Mouse (Mus musculus) CH12.LX (cell line): ENCODE measurements around the gene Pros1. TPM values are rescaled to one million over a fixed set of nuclear protein-coding genes. Genes with fewer than 3 reads are reported as not detected.

ENCODE experiments used
- DNase-seq: peaks from one replicate; pipeline ENCODE4 v3.0.0-alpha.2; 2013; ENCODE audit errors: extremely low read depth
- H3K27ac ChIP-seq: 2 replicates; pipeline ENCODE4 v1.5.1; 2012; ENCODE audit warnings: low read depth, mild to moderate bottlenecking, control low read depth, moderate library complexity; ENCODE audit not compliant: insufficient read depth
- H3K27me3 ChIP-seq: replicated peaks from 2 replicates; pipeline ENCODE3; 2012; ENCODE audit warnings: inconsistent platforms
- H3K36me3 ChIP-seq, 2 experiments: replicated peaks in 1 of 2; 2 replicates each; pipeline versions ENCODE3 to v1.6.1; 2012; ENCODE audit warnings: inconsistent platforms in 1 of 2, low read length in 1 of 2, mild to moderate bottlenecking in 1 of 2, mixed read lengths in 1 of 2, moderate library complexity in 1 of 2; ENCODE audit not compliant: control insufficient read depth in 1 of 2, insufficient read depth in 1 of 2
- H3K4me1 ChIP-seq, 2 experiments: 2 replicates each; pipeline ENCODE4 v1.6.1; 2012; ENCODE audit warnings: inconsistent platforms in 1 of 2, moderate library complexity in 1 of 2; ENCODE audit not compliant: insufficient read depth in 2 of 2, control insufficient read depth in 1 of 2
- H3K4me2 ChIP-seq: 2 replicates; pipeline ENCODE4 v1.6.1; 2012; ENCODE audit warnings: low read depth, mild to moderate bottlenecking, control low read depth; ENCODE audit not compliant: poor library complexity, insufficient read depth, severe bottlenecking
- H3K4me3 ChIP-seq, 3 experiments: fragments of 150-350 bp in 1 of 3; sonication (generic) in 1 of 3; replicated peaks in 1 of 3; 2 replicates each; pipeline versions ENCODE3 to v1.5.1; 2011 to 2012; ENCODE audit warnings: low read depth in 2 of 3, low read length in 2 of 3, mild to moderate bottlenecking in 2 of 3, moderate library complexity in 2 of 3, control low read depth in 1 of 3, improper control_type of control experiment in 1 of 3, inconsistent platforms in 1 of 3, mixed read lengths in 1 of 3; ENCODE audit not compliant: poor library complexity in 1 of 3
- H3K79me2 ChIP-seq: replicated peaks from 2 replicates; pipeline ENCODE4 v1.6.1; 2012; ENCODE audit warnings: mild to moderate bottlenecking, moderate library complexity; ENCODE audit not compliant: control insufficient read depth, poor library complexity, insufficient read depth, severe bottlenecking; ENCODE audit errors: extremely low read depth
- H3K9ac ChIP-seq: 2 replicates; pipeline ENCODE4 v1.6.1; 2012; ENCODE audit warnings: low read depth, mild to moderate bottlenecking, control low read depth, moderate library complexity; ENCODE audit not compliant: insufficient read depth
- H3K9me3 ChIP-seq: replicated peaks from 2 replicates; pipeline ENCODE3; 2012; ENCODE audit warnings: low read length, inconsistent platforms, mixed read lengths
- CHD2 ChIP-seq: IDR thresholded peaks from 2 replicates; pipeline ENCODE4 v1.6.1; 2011; ENCODE audit warnings: low read length, improper control_type of control experiment
- CTCF ChIP-seq, 2 experiments: IDR thresholded peaks in 1 of 2; conservative IDR thresholded peaks in 1 of 2; 2 replicates each; pipeline ENCODE4 v1.5.1; 2011 to 2012; ENCODE audit warnings: low read depth in 2 of 2, low read length in 2 of 2, improper control_type of control experiment in 1 of 2, inconsistent platforms in 1 of 2, mild to moderate bottlenecking in 1 of 2, moderate library complexity in 1 of 2
- E2F4 ChIP-seq: IDR thresholded peaks from 2 replicates; pipeline ENCODE4 v1.6.1; 2011; ENCODE audit warnings: low read depth, low read length, improper control_type of control experiment; ENCODE audit not compliant: insufficient replicate concordance
- ELF1 ChIP-seq: IDR thresholded peaks from 2 replicates; pipeline ENCODE4 v1.6.1; 2014; ENCODE audit warnings: low read depth, mild to moderate bottlenecking, inconsistent platforms, low read length, improper control_type of control experiment
- ETS1 ChIP-seq: conservative IDR thresholded peaks from 2 replicates; pipeline ENCODE4 v1.6.1; 2012; ENCODE audit warnings: low read depth, mild to moderate bottlenecking, inconsistent platforms, low read length, improper control_type of control experiment, moderate library complexity
- HCFC1 ChIP-seq: IDR thresholded peaks from 2 replicates; pipeline ENCODE4 v1.6.1; 2012; ENCODE audit warnings: low read depth, mild to moderate bottlenecking, inconsistent platforms, low read length, improper control_type of control experiment
- IRF4 ChIP-seq: IDR thresholded peaks from 2 replicates; pipeline ENCODE4 v1.6.1; 2014; ENCODE audit warnings: low read depth, mild to moderate bottlenecking, inconsistent platforms, low read length, improper control_type of control experiment
- KAT2A ChIP-seq: IDR thresholded peaks from 2 replicates; pipeline ENCODE4 v1.6.1; 2012; ENCODE audit warnings: low read length, improper control_type of control experiment, inconsistent platforms; ENCODE audit not compliant: insufficient replicate concordance
- MAFK ChIP-seq: IDR thresholded peaks from 2 replicates; pipeline ENCODE4 v1.6.1; 2011; ENCODE audit warnings: low read length, improper control_type of control experiment; ENCODE audit not compliant: insufficient replicate concordance
- MAX ChIP-seq: IDR thresholded peaks from 2 replicates; pipeline ENCODE4 v1.6.1; 2011; ENCODE audit warnings: low read length, improper control_type of control experiment
- MAZ ChIP-seq: IDR thresholded peaks from 2 replicates; pipeline ENCODE4 v1.6.1; 2012; ENCODE audit warnings: low read depth, mild to moderate bottlenecking, inconsistent platforms, low read length, improper control_type of control experiment, moderate library complexity
- MEF2A ChIP-seq: IDR thresholded peaks from 2 replicates; pipeline ENCODE4 v1.6.1; 2014; ENCODE audit warnings: low read depth, mild to moderate bottlenecking, inconsistent platforms, low read length, improper control_type of control experiment, borderline replicate concordance
- MXI1 ChIP-seq: IDR thresholded peaks from 2 replicates; pipeline ENCODE4 v1.6.1; 2011; ENCODE audit warnings: mild to moderate bottlenecking, low read depth, low read length, improper control_type of control experiment
- MYC ChIP-seq: IDR thresholded peaks from 2 replicates; pipeline ENCODE4 v1.6.1; 2011; ENCODE audit warnings: low read depth, mild to moderate bottlenecking, improper control_type of control experiment, low read length
- NELFE ChIP-seq: IDR thresholded peaks from 2 replicates; pipeline ENCODE4 v1.6.1; 2011; ENCODE audit warnings: low read depth, low read length, improper control_type of control experiment
- NRF1 ChIP-seq: IDR thresholded peaks from 2 replicates; pipeline ENCODE4 v1.6.1; 2014; ENCODE audit warnings: low read depth, mild to moderate bottlenecking, inconsistent platforms, low read length, improper control_type of control experiment, moderate library complexity
- POLR2A ChIP-seq: IDR thresholded peaks from 2 replicates; pipeline ENCODE4 v1.6.1; 2011; ENCODE audit warnings: low read depth, mild to moderate bottlenecking, improper control_type of control experiment, low read length
- SIN3A ChIP-seq: IDR thresholded peaks from 2 replicates; pipeline ENCODE4 v1.6.1; 2012; ENCODE audit warnings: low read length, improper control_type of control experiment, inconsistent platforms
- SMC3 ChIP-seq: IDR thresholded peaks from 2 replicates; pipeline ENCODE4 v1.6.1; 2011; ENCODE audit warnings: low read depth, low read length, improper control_type of control experiment
- TBP ChIP-seq: conservative IDR thresholded peaks from 2 replicates; pipeline ENCODE4 v1.6.1; 2011; ENCODE audit warnings: low read depth, low read length, improper control_type of control experiment
- TCF12 ChIP-seq: IDR thresholded peaks from 2 replicates; pipeline ENCODE4 v1.6.1; 2014; ENCODE audit warnings: low read depth, mild to moderate bottlenecking, inconsistent platforms, low read length, improper control_type of control experiment
- ZC3H11A ChIP-seq: IDR thresholded peaks from 2 replicates; pipeline ENCODE4 v1.6.1; 2012; ENCODE audit warnings: low read depth, mild to moderate bottlenecking, inconsistent platforms, low read length, improper control_type of control experiment
- ZKSCAN1 ChIP-seq: IDR thresholded peaks from 2 replicates; pipeline ENCODE4 v1.6.1; 2012; ENCODE audit warnings: low read depth, inconsistent platforms, low read length, improper control_type of control experiment, borderline replicate concordance
- dilution Hi-C: fragments of 300-500 bp; cut with MboI; formaldehyde crosslinking; loops from 2 replicates; pipeline ENCODE4 v1.14.3; 2020; ENCODE audit warnings: low sequenced_read_pairs; ENCODE audit not compliant: extremely low pct_unique_long_range_greater_than_20kb, extremely low pct_ligation_motif_present
- in situ Hi-C: fragments of 300-500 bp; cut with MboI; formaldehyde crosslinking; loops from 3 replicates; pipeline ENCODE4 v1.14.3; 2019; ENCODE audit warnings: low sequenced_read_pairs, low pct_ligation_motif_present, low pct_unique_long_range_greater_than_20kb, mixed read lengths
- polyA plus RNA-seq: library from polyadenylated mRNA; unstranded; fragments of >175 nt; gene quantifications from 2 replicates; pipeline ENCODE4 v1.2.1, GENCODE M21; 2012; ENCODE audit warnings: low read depth; ENCODE audit not compliant: insufficient read length
- total RNA-seq, 2 experiments: library from RNA; depleted of rRNA; stranded (reverse); fragments of 300-350 nt in 1 of 2; fragments of >200 nt in 1 of 2; gene quantifications; 2 replicates each; pipeline ENCODE4 v1.2.3; 2012 to 2014

Pros1 gene
- total and polyA plus RNA-seq, 3 experiments = 1.3 to 9.7 (median 1.6) TPM

- Histone ChIP-seq H3K4me3 (peak overlapping the region in 1 of 3 experiments; percentile 77), H3K4me2 (peak overlapping the region; percentile 94), H3K4me1 (peaks cover 0 to 23% of the 10 kb centered on the region in 2 experiments; a peak in 2 of 4 replicates), H3K27ac (no peak overlapping the region), H3K27me3 (peaks cover 2% of the 10 kb centered on the region), H3K9ac (peak overlapping the region; percentile 71; the same call in 1 of the 2 replicates), H3K36me3 (no peaks in the 10 kb centered on the region), H3K9me3 (no peaks in the 10 kb centered on the region), H3K79me2 (no peaks in the 10 kb centered on the region; the same call in none of the 2 replicates)
- no peak for DNase-seq
- TF ChIP-seq TCF12 (no peak), MYC (no peak), KAT2A (no peak), MAZ (no peak), CTCF (conservative IDR thresholded peaks at IDR 0.05 in 1 of 2, IDR thresholded peaks at IDR 0.05 in 1 of 2; ENCODE audit: low read depth in 2 of 2, low read length in 2 of 2) (no peak), TBP (no peak), ZKSCAN1 (no peak)
- in situ Hi-C loops (loop anchor here (25.0 kb wide), 1 partner anchor 333 kb away; no protein-coding TSS in a partner anchor), dilution Hi-C loops (no loop called here)
Measured at GRCm38 (mm10) chr16:62845341-62845740, 8.8 kb upstream of the Pros1 start.

GRCm38 (mm10) chr16:62846498-62847312 lies 7.4 kb upstream of the Pros1 start, which contains the start of gene Arl13b:
TSS of gene Arl13b (minus strand) at chr16:62847040.
- H3K9me3 ChIP-seq = no peaks in the 10 kb centered on the region
- peak within 1 kb of the TSS; percentile 77 to 89 (median 85) for H3K4me3 ChIP-seq
- no peaks in the 10 kb centered on the region for H3K36me3 ChIP-seq
- peaks cover 2% of the 10 kb centered on the region for H3K27me3 ChIP-seq
- dilution Hi-C loops (no loop called here), in situ Hi-C loops (loop anchor here (25.0 kb wide), 1 partner anchor 334 kb away; no protein-coding TSS in a partner anchor)
- H3K4me1 ChIP-seq = peaks cover 0 to 23% of the 10 kb centered on the region in 2 experiments; a peak in 2 of 4 replicates
- H3K9ac ChIP-seq = peak within 1 kb of the TSS; percentile 71
- peak within 1 kb of the TSS; percentile 94 for H3K4me2 ChIP-seq
- TF ChIP-seq E2F4 (no peak), SIN3A (peak; percentile 88), ELF1 (peak; percentile 97), MAFK (no peak), TCF12 (peak; percentile 68; the same call in 1 of the 2 replicates), CHD2 (peak; percentile 60; the same call in 1 of the 2 replicates), ZC3H11A (no peak), NRF1 (0 out of 2 replicates have a peak, but pooled peaks have one; percentile 44), POLR2A (peak; percentile 74), NELFE (peak; percentile 63), SMC3 (no peak), ETS1 (no peak; the same call in 1 of the 2 replicates), IRF4 (peak; percentile 60; the same call in 1 of the 2 replicates), MEF2A (0 out of 2 replicates have a peak, but pooled peaks have one; percentile 35), MXI1 (peak; percentile 71), HCFC1 (peak; percentile 79), MAX (no peak; the same call in 1 of the 2 replicates), KAT2A (0 out of 2 replicates have a peak, but pooled peaks have one; percentile 57)
- H3K27ac ChIP-seq = peak within 1 kb of the TSS; percentile 18; the same call in 1 of the 2 replicates
- no peaks in the 10 kb centered on the region; the same call in none of the 2 replicates for H3K79me2 ChIP-seq
- DNase-seq = peak; percentile 100
